Mouse (Mus musculus) cerebellum, adult 8-10 months (tissue): ENCODE measurements around the gene Ang2.
A peak's percentile ranks its signal among the peaks of the same experiment; 100 is the strongest.
"Not testable (repeated sequence)": the region's sequence is repeated elsewhere in the genome, so short reads cannot be mapped to it uniquely, and the experiment has no call there.

Experiments
- DNase-seq: peaks from one replicate; pipeline ENCODE4 v3.0.0; 2022

The Ang2 gene

DNA sequence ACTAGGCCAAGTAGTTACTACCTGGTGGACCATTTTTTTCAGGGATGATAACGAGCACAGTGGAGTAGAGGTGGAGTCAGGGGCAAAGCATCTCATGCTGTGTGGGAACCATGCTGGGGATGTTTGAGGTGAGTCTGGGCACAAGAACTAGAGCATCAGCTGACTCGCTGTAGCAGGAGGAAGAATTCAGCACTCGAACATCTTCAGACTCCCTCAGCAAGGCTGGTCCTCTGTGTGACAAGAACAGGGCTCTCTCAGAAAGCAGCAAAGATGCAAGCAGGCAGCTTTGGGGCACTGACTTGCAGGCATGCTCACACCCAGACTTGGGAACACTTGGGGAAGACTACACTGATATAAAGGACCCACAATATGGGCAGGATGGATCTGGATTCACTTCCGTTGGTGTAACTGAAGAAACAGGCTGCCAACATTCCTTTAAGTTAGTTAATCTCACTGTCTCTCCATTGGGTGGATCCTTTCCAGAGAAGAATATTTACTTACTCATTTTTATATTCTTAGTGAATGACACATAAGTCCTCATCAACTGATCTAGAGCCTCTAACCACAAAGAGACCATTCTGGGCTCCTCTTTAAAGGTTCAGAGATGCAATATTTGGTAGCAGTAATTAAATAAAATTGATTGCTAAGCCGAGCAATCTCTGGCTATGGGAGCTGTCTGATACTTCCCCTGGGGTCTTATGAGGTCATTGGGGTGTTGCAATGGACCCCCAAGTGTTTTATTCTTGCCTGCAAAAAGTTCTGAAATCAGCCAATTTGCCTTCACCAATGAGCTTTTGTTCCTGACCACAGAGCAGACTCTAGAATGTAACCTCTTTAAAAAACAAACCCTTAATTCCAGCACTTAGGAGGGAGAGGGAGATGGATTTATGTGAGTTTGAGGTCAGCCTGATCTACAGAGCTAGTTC lies at the start of gene Ang2:
Gene Ang2 (minus strand): TSS at position 51 of the 926 bp plus-strand sequence.
- no peak for DNase-seq

DNA sequence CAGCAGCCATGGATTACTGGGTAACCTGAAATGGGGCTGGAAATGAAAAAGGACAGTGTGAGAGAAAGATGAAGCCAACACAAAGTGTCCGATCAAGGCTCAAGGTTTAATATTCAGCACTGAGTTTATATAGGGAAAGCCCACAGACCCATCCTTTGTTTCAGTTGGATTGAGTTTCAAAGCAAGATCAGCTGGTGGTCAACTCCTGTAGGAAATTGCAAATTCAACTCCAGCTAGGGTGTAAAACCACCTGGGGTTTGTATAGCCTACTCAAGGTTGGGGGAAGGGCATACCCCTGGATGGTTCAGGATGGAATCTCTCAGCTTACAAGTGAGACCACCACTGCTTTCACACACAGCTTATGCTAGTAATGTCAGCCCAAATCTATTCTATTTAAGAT lies 48.8 kb upstream of the Ang2 start:
- DNase-seq, result no peak

DNA sequence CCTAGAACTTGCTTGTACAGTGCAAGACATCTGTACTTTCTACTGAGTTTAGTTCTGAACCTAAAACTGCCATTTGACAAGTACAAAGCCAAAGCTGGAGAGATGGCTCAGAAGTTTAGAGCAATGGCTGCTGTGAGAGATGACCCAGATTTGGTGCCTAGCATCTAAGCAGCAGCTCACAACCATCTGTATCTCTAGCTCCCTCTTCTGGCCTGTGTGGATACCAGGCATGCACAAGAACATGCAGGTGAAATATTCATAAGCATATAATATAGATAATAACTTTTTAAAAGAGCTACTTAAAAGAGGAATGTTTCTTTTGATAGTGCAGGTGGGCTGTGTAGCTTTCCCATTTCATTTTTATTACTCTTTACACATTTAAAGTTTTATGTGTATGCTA lies 42.0 kb upstream of the Ang2 start:
- peak; percentile 3 for DNase-seq

DNA sequence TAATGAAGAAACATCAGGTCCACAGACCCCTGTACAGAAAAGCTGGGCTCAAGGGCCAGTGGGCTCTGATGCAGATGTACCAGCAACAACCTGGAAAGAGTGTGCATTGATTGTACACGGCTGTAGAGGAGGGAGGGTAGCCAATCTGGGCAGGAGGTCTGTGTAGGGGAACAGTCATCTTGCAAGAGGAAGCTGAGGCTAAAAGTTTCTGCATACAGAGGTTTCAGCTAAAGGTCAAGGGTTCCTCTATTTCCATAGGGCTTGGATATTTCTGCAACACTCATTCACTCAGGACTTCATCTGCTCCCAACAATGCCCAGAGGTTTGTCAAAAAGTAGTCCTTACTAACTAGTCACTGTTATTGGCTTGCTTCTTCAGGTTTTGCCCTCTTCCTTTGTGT lies 38.5 kb upstream of the Ang2 start:
- DNase-seq, result not testable (repeated sequence)

DNA sequence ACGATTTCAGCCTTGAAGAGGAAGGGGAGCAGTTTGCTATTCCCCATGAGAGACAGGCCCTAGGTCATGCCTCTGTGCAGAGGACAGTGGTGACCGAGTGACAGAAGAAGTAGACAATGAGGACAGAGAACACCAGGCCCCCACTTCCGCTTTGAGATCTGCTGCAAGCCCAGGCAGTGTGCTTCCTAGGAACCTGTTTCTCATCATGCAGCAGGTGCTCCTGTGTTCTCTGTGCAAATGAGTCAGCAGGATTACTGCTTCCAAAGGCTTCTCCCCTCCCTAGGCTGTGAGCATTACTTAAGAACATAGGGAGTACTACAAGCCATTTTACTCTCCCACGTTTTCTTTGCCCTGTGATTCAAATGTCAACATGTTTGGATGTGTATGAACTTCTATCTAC lies 30.7 kb upstream of the Ang2 start:
- DNase-seq, result not testable (repeated sequence)

DNA sequence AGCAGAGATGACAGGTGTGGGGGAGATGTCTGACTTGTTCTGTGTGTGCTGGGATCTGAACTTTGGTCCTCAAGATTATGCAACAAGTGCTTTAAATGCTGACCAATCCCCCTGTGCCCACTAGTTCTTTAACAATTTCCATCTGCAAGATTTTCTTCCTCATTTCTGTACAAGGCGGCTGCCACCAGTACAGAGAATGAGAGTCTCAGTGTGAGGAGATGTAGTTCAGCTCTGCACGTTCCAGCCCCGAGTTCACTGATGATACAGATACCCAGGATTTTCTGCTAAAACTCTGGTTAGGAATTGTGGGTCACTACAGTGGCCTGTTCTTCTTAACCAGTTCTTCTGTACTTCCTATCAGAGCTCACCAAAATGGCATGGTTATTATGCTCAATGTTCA lies 21.1 kb upstream of the Ang2 start:
- not testable (repeated sequence) for DNase-seq

DNA sequence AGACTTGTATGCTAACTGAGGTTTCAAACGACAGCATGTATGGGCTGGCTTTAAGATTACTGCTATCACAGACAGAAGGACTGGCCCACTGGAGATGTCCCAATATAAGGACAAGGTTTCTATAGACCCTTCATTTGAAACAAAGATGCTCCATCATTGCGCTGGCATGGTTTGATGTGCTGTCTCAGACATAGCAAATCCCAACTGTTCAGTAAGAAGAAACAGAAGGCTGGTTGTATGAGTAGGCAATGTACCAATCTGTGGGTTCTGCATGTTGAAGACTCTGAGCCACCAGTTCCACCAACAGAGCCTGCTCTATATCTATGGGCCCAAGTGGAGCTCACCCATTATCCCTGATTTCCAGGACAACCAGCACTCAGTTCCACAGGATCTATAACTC lies 4.2 kb upstream of the Ang2 start, which contains the start of gene Ear14:
Gene Ear14 (plus strand): TSS at position 277 of the 400 bp plus-strand sequence.
- no peak for DNase-seq

DNA sequence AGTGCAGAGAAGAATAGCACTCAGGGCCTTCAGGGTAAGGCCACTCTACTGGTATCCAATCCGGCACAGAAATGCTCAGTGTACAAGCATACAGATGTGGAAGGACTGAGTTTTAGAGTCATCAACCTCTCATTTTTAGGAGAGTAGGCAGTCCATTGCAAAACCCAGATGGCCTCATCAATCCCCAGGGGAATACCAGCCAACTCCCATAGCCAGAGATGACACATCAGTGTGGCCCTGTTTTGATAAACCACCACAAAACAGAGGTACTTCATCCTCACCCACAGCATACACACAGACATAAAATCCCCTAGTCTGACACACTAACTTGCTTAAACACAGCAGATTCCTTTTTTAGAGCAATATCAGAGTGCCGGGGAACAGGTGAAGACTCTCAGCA lies 1.5 kb upstream of the Ang2 start:
- no peak for DNase-seq

DNA sequence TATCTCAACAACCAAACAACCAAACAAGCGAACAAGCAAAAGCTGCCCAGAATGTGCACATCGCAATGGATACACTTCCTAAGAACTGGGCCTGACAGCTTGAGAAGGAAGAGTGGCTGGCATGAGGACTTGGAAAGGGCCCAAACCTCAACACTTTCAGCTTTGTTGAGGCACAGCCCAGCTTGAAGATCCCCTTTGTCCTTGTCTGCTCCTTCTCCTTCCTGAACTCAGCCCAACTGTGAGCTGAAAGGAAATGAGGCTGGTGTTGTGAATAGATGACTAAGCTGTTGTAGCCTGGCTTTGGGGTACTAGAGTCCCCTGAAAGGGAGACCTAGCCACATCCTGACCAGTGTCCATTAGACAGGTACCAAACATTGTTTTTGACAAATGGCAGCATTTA lies 1.1 kb upstream of the Ang2 start:
- no peak for DNase-seq

DNA sequence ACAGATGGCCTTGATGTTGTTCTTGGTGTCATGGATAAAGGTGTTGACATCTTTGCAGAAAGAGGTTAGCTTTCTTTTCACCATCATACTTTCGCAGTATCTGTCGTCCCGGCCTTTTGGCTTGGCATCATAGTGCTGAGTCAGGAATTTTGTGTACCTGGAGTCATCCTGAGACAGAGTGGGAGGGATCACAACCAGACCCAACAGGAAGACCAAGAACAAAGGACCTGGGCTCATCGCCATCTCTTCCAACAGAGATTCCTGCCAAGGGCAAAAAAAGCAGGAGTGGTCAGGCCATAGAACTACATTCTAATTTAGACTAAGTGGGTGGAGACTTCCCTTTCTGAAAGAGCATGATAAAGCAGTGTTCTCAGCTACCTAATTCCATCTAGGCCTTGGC lies 3.3 kb downstream of the Ang2 start:
- no peak for DNase-seq

DNA sequence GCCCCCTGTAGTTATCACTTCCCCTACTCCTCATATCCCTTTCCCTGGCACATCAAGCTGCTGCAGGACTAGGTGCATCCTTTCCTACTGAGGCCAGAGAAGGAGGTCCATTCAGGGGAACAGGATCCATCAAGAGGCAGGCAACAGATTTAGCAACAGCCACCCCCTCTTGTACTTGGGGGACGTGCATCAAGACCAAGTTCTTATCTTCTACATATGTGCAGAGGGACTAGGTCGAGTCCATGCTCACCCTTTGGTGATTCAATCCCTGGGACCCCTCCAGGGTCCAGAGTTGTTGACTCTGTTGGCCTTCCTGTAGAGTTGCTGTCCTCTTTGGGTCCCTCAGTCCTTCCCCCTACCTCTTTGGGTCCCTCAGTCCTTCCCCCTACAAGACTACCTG lies 17.9 kb downstream of the Ang2 start:
- DNase-seq, result not testable (repeated sequence)

DNA sequence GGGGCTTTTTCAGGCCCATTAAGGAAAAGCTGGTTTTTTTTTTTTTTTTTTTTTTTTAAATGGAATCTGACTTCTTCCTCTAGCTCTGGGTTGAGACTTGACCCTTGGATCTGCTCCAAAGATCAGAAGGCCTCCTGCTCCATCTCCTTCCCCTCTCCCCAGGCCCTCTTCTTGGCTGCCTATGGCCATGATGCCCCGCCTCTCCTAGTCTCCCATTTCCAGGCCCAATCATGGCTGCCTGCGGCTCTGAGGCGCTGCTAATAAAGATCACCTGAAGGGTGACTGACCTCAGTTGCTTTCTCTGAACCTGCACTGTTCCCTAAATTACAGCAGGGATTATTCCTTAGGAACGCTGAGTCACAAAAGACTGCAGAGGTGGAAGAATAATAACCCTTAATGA lies 25.1 kb downstream of the Ang2 start:
- no peak for DNase-seq

DNA sequence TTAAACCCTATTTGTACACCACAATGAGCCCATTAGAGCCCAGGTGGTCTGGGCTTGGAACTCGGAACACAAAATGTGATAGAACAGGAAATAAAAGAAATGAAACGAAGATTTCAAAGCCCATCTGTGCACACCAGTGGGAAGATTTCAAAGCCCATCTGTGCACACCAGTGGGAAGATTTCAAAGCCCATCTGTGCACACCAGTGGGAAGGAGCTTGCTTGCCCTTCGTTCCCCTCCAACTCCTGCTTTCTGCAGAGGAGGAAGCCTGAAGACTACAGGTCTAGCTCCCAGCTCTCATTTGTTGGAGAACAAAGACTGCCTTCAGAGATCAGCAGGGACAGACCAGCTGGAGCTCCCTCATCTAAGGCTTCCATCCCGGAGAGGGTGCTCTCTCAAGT lies 26.0 kb downstream of the Ang2 start:
- not testable (repeated sequence) for DNase-seq

DNA sequence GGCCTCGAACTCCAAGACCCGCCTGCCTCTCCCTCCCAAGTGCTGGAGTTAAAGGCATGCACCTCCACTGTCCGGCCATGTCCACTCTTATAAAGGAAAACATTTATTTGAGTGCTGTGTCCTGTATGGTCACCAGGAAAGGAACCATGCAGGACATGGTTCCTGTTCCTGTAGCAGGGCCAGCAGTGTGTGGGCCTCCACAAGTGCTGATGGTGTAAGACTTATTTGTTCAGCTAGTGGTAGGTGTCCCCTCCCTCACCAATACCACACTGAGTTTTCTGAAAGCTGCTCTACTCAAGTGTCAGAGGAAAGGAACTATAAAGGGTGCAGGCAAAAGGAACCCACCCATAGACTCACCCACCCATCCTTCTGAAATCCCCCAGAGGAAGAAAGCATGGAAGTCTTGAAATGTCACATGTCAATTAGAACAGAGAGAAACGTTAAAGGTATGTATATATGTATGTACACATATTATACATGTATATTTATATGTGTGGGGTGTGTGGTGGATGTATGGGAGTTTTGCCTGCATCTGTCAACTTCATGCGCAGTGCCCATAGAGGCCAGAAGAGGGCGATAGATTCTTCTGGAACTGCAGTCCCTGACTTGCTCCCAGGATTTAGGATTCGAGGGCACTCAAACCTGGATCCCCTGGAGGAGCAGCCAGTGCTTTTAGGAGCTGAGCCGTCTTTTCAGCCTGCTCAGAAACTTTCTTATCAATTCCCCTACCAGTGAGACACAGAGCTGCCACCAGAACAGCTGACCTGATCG lies 26.7 kb downstream of the Ang2 start:
- DNase-seq, result peak; percentile 15

DNA sequence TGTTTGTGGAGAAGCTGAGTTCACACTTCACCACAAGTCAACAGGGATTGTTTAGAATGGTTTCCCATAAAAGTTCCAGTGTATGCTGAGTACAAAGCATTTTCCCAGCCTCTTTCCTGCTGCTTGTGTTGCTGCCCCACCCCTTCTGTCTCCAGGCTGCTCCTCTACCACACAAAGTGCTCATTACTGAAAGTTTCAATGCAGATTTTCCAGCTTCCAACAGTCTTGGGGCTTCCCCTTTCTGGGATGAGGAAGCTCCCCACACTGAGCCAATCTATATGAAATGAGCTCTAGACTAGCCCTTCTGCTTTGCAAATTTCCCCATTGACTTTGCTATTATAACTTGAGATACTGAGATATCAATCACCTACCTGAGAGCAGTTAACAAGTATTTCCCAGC lies 32.9 kb downstream of the Ang2 start:
- no peak for DNase-seq

DNA sequence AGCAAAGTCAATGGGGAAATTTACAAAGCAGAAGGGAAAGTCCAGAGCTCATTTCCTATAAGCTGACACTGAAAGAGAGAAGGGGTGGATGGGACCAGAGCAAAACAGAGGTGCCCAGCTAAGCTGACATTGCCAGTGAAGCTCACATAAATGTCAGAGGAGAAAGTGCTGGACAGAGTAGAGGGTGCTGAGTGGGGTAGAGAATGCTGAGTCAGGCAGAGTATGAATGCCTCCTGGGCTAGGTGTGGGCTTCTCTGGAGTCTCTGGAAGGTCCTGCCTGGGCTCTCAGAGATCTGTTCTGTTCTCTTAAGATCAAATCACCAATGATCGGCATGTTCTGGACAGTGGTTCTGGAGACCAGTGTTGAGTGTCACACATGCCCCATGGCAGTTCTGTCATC lies 33.5 kb downstream of the Ang2 start:
- DNase-seq, result no peak

DNA sequence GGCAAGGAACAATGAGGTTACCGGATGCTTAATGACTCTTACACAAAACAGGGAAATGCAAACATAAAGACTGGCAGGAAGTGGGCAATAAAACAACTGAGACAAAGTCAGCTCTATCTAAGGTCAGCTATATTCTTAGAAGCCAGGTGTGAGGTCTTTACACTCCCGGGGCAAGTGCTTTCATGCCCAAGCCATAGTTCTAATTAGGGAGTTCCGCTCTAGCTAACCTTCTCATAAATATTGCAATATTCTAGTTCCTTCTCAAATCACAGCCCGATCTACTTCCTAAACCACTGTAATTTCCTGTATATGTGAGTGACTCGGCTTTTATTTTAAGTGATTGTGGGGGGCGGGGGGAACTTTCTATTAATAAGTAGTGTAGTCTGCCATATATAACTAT lies 35.6 kb downstream of the Ang2 start:
- DNase-seq, result not testable (repeated sequence)

DNA sequence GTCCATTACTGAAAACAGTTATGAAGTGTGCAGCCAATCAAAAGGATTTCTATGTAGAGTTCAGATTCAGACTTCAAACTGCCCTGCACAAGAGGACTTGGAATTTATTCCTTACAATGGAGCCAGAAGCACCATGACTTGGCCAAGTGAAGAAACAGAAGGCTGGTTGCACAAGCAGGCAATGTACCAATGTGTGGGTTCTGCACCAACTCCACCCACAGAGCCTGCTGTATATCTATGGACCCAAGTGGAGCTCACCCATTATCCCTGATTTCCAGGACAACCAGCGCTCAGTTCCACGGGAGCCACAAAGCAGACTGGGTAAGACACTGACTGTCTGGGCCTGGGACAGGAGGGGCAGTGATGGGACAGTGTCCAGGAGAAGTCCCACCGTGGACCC lies 37.0 kb downstream of the Ang2 start, which contains the start of gene Rnase2b:
Gene Rnase2b (plus strand): TSS at position 285 of the 400 bp plus-strand sequence.
- DNase-seq, result not testable (repeated sequence)

DNA sequence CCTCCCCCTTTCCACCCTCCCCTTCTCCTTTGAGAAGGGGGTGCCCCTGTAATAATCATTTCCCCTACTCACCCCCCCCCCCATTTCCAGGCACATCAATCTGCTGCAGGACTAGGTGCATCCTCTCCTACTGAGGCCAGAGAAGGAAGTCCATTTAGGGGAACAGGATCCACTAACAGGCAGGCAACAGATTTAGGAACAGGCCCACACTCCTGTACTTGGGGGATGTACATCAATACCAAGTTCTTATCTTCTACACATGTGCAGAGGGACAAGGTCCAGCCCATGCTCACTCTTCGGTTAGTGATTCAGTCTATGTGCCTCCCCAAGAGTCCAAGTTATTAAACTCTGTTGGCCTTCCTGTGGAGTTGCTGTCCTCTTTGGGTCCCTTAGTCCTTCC lies 41.9 kb downstream of the Ang2 start:
- no peak for DNase-seq

DNA sequence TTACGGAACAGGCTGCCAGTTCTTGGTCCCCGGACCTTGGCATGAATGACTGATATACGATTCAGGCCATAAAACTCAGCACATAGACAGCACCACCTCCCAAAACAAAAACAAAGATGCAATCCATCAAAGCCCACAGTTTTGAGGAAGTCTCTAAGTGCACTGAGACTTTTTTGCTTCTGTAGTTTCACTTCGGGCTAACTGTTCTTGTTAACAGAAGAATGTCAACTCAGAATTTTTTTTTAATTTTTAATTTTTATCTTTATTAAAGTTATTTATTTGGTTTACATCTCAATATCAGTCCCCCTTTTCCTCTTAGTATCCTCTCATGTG lies 42.2 kb downstream of the Ang2 start:
- DNase-seq, result no peak

DNA sequence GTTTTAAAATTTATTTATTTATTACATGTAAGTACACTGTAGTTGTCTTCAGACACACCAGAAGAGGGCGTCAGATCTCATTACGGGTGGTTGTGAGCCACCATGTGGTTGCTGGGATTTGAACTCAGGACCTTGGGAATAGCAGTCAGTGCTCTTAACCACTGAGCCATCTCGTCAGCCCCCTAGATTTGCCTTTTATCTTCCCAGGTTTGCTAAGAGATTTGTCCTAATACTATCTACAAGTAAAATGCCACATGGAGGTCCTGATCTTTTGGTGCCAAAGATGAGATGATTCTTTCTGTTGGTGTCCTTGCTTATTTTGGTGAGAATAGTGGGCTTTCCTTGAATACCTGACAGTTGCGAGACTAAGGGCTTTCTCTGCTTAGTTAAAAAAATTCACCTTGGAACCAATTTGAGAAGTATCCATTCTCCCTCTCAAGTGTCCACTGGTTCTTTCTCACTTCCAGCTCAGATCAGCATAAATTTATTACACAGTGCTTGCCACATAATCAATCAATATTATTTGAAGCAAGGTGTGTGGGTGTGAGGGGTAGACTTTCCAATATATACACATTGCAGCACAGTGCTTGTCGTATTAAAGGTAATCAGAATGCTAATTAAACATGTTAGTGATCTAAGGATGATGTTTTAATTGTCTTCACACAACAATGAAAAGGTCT lies 42.8 kb downstream of the Ang2 start:
- DNase-seq, result no peak

DNA sequence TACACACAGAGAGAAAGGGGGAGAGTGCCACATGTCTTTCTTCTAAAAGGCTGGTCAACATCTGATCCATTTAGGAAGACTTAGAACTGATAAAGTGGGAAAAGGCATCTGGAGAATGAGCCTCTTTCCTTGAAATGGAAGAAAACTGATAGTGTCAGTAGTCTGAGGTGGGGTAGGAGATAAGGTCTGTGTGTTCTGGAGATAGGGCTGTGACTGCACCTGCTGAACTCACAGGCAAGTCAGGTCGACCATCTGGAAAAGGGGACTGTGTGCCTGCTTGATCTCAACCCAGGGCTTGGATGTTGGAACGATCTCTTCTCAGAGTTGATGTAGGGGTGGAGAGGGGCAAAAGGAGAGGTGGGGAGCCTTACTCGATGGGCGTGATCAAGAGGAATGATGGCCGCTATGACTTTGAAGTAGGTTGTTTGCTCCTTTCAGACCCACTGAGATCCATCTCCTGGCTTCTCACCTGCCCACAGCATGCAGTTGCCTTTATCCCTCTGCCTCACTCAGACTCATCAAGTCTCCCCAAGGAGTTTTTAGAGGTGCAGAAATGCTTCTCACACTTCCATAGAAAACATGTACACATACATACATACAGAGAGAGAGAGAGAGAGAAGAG lies 46.6 kb downstream of the Ang2 start:
- no peak for DNase-seq
